Mouse (Mus musculus): ENCODE results near the gene Chpt1. TPM values are rescaled to one million over a fixed set of nuclear protein-coding genes. Genes with fewer than 3 reads are reported as not detected.
"Not testable (repeated sequence)": the region's sequence is repeated elsewhere in the genome, so short reads cannot be mapped to it uniquely, and the experiment has no call there.

Gene Chpt1
- polyA plus RNA-seq, 1 experiment = 2,124 TPM

DNA sequence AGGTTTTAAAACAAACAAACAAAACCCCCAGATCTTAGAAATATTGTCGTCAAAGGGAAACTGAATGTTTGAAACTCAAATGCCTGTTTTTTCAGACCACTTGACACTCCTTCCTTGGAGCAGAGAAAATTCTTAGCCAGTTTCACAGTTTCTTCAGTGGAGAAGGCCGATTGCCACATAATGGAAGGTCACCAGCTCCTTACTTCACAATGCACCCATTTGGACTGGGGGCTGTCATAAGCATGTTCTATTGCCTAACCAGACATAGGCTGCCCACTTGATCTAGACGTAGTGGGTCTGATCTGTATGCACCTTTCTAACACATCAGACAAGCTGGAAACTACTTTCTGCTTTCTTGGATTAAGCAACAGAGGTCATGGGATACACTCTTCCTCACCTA, 608 bp upstream of the Chpt1 start:
- peak overlapping the region; percentile 34 for H3K4me3 ChIP-seq (ENCODE audit: insufficient read depth, low read depth, low read length)
- H3K27ac ChIP-seq (replicated peaks; ENCODE audit: low read depth, low read length) = peak overlapping the region; percentile 91
- peaks cover 3% of the 10 kb centered on the region; the same call in 1 of the 2 replicates for H3K4me1 ChIP-seq (ENCODE audit: control insufficient read depth, insufficient read depth, insufficient read length, low read length)

DNA sequence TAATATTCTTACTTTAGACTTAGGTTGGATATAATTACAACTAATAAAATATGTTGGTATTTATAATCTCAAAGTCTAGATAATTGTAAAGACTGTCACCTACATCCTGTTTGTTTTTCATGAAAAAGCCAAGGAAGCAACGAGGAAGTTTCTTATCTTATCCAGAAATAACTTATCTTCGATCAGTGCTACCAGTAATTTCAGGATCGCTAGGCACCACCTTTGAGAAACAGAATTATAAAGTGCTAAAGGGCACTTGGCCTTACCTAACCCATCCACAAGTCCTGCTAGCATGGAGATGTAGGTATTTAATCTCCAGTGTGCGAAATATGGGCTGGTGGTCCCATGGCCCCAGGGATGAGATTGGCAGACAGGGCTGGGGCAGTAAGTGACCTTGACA, 954 bp downstream of the Chpt1 start:
- H3K27ac ChIP-seq (replicated peaks; ENCODE audit: low read depth, low read length) = peak overlapping the region; percentile 76
- peak overlapping the region; percentile 100 for H3K4me3 ChIP-seq (ENCODE audit: insufficient read depth, low read depth, low read length)

GRCm38 (mm10) chr10:88501886-88502765, 1.7 kb downstream of the Chpt1 start:
- Histone ChIP-seq H3K4me1 (ENCODE audit: control insufficient read depth, insufficient read depth, insufficient read length, low read length) (no peaks in the 10 kb centered on the region), H3K4me3 (ENCODE audit: insufficient read depth, low read depth, low read length) (peak overlapping the region; percentile 63), H3K27ac (replicated peaks; ENCODE audit: low read depth, low read length) (peak overlapping the region; percentile 71)

More for the DNA sequence above, 954 bp downstream of the Chpt1 start:
- no peaks in the 10 kb centered on the region for H3K4me1 ChIP-seq (ENCODE audit: control insufficient read depth, insufficient read depth, insufficient read length, low read length)

DNA sequence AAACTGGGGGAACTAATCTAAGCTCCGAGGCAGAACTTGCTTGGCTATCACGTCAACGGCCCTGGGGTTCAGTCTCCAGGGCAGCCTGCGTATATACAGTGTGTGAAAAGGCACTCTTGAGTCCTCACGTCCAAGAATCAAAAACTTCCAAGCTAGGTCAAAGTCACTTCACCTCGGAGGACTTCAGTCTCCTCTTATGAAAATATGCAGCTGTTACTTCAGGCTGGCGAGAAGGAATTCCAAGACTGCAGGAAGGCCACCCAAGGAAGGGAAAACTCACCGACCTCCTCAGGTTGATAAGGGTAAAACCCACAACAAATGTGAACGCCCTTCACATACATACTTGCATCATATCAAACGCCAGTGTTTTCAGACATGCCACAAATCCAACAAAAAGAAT, 2.5 kb downstream of the Chpt1 start:
- Histone ChIP-seq H3K4me1 (ENCODE audit: control insufficient read depth, insufficient read depth, insufficient read length, low read length) (peaks cover 3% of the 10 kb centered on the region; the same call in 1 of the 2 replicates), H3K27ac (replicated peaks; ENCODE audit: low read depth, low read length) (peak overlapping the region; percentile 62), H3K4me3 (ENCODE audit: insufficient read depth, low read depth, low read length) (peak overlapping the region; percentile 63)

DNA sequence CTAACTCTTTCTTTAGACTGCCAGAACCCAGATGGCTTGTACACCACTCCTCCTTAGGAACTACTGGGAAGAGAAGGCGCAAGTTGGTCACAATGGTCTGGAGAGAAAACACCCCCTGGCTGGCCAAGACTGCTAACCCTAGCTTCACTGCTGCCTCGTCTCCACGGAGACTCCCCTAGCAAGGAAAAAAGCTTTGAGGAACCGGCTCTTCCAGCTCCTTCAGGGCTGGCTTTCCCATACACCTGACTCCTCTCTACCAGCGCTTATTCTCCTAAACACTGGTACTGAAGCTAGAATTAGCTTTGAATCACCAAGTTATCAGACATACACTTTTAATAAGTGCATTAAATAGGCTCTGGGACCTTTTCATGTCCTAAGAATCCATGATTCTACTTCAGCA, 3.9 kb downstream of the Chpt1 start:
- peaks cover 10% of the 10 kb centered on the region; the same call in 1 of the 2 replicates for H3K4me1 ChIP-seq (ENCODE audit: control insufficient read depth, insufficient read depth, insufficient read length, low read length)
- H3K4me3 ChIP-seq (ENCODE audit: insufficient read depth, low read depth, low read length) = peak overlapping the region; percentile 63
- H3K27ac ChIP-seq (replicated peaks; ENCODE audit: low read depth, low read length) = peak overlapping the region; percentile 62; the same call in 1 of the 2 replicates

DNA sequence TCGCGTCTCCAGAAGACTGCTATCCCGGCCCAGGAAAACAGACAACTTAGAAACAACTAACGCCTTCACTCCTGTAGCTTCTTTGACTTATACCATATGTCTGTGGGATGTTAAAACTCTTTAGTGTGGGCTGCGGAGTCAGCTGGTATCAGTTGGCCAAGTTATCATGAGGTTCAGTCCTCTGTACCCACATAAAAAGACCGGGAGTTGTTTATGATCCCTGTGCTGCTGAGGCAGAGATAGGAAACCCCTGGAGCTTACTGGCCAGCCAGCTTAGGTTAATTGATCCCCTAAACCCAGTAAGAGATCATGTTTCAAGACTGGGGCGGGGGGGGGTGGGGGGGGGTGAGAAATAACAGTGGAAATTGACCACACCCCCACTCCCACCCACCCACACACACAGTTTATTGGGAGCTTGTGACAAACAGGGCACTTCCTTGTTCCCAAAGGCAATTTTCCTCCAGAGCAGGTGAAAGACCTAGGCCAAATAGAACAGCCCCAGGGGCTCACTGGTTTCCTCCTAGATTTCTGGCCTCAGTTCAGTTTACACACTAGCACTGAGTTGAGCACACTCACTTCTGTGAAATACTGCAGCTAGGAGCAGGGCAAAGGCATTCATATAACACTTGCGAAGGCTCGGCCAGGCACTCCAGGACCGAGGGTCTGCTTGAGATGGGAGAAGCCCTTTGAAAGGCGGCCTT, 6.9 kb downstream of the Chpt1 start:
- no peak overlapping the region for H3K27ac ChIP-seq (replicated peaks; ENCODE audit: low read depth, low read length)
- no peak overlapping the region for H3K4me3 ChIP-seq (ENCODE audit: insufficient read depth, low read depth, low read length)
- peaks cover 10% of the 10 kb centered on the region; the same call in 1 of the 2 replicates for H3K4me1 ChIP-seq (ENCODE audit: control insufficient read depth, insufficient read depth, insufficient read length, low read length)

GRCm38 (mm10) chr10:88494959-88495587, 8.8 kb downstream of the Chpt1 start:
- no peak overlapping the region for H3K4me3 ChIP-seq (ENCODE audit: insufficient read depth, low read depth, low read length)
- H3K4me1 ChIP-seq (ENCODE audit: control insufficient read depth, insufficient read depth, insufficient read length, low read length) = peaks cover 10% of the 10 kb centered on the region
- no peak overlapping the region for H3K27ac ChIP-seq (replicated peaks; ENCODE audit: low read depth, low read length)

- peaks cover 10% of the 10 kb centered on the region for H3K4me1 ChIP-seq (ENCODE audit: control insufficient read depth, insufficient read depth, insufficient read length, low read length)
- no peak overlapping the region for H3K4me3 ChIP-seq (ENCODE audit: insufficient read depth, low read depth, low read length)
- H3K27ac ChIP-seq (replicated peaks; ENCODE audit: low read depth, low read length) = no peak overlapping the region
These were observed 11.2 kb downstream of the Chpt1 start for GRCm38 (mm10) chr10:88492658-88493057.

- H3K4me3 ChIP-seq (ENCODE audit: insufficient read depth, low read depth, low read length) = no peak overlapping the region
- H3K27ac ChIP-seq (replicated peaks; ENCODE audit: low read depth, low read length) = 0 out of 2 replicates have a peak overlapping the region, but pooled peaks have one; percentile 36
- peaks cover 7% of the 10 kb centered on the region for H3K4me1 ChIP-seq (ENCODE audit: control insufficient read depth, insufficient read depth, insufficient read length, low read length)
These were observed 12.2 kb downstream of the Chpt1 start for GRCm38 (mm10) chr10:88491632-88492031.

- no peaks in the 10 kb centered on the region; the same call in 1 of the 2 replicates for H3K4me1 ChIP-seq (ENCODE audit: control insufficient read depth, insufficient read depth, insufficient read length, low read length)
- no peak overlapping the region for H3K27ac ChIP-seq (replicated peaks; ENCODE audit: low read depth, low read length)
- no peak overlapping the region for H3K4me3 ChIP-seq (ENCODE audit: insufficient read depth, low read depth, low read length)
These were observed 15.2 kb downstream of the Chpt1 start for GRCm38 (mm10) chr10:88488629-88489028.

- H3K4me1 ChIP-seq (ENCODE audit: control insufficient read depth, insufficient read depth, insufficient read length, low read length); H3K27ac ChIP-seq (replicated peaks; ENCODE audit: low read depth, low read length): not testable (repeated sequence)
These were observed 21.0 kb downstream of the Chpt1 start for GRCm38 (mm10) chr10:88482866-88483265.

DNA sequence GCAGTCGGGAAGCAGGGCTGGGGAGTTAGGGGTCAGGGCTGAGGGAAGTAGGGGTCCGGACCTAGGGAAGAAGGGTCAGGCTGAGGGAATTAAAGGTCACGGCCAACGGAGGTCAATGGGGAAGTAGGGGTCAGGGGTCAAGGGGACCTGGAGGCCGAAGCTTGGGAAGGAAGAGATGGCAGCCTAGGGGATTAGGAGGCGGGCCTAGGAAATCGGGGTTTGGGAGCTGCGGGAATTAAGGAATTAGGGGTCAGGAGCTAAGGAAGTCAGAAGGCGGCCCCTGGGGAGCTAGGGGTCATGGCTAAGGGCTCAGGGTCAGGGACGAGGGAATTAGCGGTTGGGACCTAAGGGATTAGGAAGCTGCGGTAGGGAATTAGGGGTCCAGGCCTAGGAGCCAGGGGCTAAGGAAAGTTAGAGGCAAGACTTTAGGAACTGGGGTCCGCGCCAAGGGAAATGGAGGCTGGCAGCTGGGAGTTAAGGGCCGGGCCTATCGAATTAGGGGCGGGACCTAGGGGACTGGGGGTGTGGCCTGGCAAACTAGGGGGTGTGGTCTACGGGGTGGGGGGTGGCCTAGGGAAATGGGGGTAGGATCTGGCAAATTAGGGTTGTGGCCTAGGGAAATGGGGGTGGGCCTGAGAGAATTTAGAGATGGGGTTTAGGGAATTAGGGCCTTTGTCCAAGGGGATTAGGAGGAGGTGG, 43.6 kb downstream of the Chpt1 start:
- Histone ChIP-seq H3K27ac (replicated peaks; ENCODE audit: low read depth, low read length) (no peak overlapping the region), H3K4me3 (ENCODE audit: insufficient read depth, low read depth, low read length) (no peak overlapping the region), H3K4me1 (ENCODE audit: control insufficient read depth, insufficient read depth, insufficient read length, low read length) (no peaks in the 10 kb centered on the region)

More at GRCm38 (mm10) chr10:88482866-88483265, 21.0 kb downstream of the Chpt1 start:
- not testable (repeated sequence) for H3K4me3 ChIP-seq (ENCODE audit: insufficient read depth, low read depth, low read length)

GRCm38 (mm10) chr10:88459502-88459992, 44.3 kb downstream of the Chpt1 start, which contains the start of gene Sycp3:
Sycp3 (plus strand) TSS chr10:88459569.
- Histone ChIP-seq H3K27ac (replicated peaks; ENCODE audit: low read depth, low read length) (no peak within 1 kb of the TSS), H3K4me1 (ENCODE audit: control insufficient read depth, insufficient read depth, insufficient read length, low read length) (no peaks in the 10 kb centered on the region), H3K4me3 (ENCODE audit: insufficient read depth, low read depth, low read length) (no peak within 1 kb of the TSS)

GRCm38 (mm10) chr10:88457816-88458215, 46.1 kb downstream of the Chpt1 start:
- Histone ChIP-seq H3K4me3 (ENCODE audit: insufficient read depth, low read depth, low read length) (no peak overlapping the region), H3K27ac (replicated peaks; ENCODE audit: low read depth, low read length) (no peak overlapping the region), H3K4me1 (ENCODE audit: control insufficient read depth, insufficient read depth, insufficient read length, low read length) (no peaks in the 10 kb centered on the region)

Measured in brown adipose tissue, adult 24 weeks (tissue).